Mouse (Mus musculus) kidney, adult 9 months (tissue): Measurements from ENCODE around the gene Gdf10.
A peak's percentile ranks its signal among the peaks of the same experiment; 100 is the strongest.

ENCODE experiments used
- DNase-seq: peaks from one replicate; pipeline ENCODE4 v3.0.0; 2022

The Gdf10 gene

GRCm38 (mm10) chr14:33923168-33924070 lies at the start of gene Gdf10:
Gene Gdf10 (plus strand): TSS chr14:33923587.
- no peak for DNase-seq

- DNase-seq: no peak
Measured at GRCm38 (mm10) chr14:33878826-33879225, 44.6 kb upstream of the Gdf10 start.

GRCm38 (mm10) chr14:33880236-33880635 lies 43.2 kb upstream of the Gdf10 start:
- no peak for DNase-seq

- no peak for DNase-seq
Measured at GRCm38 (mm10) chr14:33881471-33881870, 41.9 kb upstream of the Gdf10 start.

GRCm38 (mm10) chr14:33883046-33883445 lies 40.3 kb upstream of the Gdf10 start:
- DNase-seq: no peak

- DNase-seq: no peak
Measured at GRCm38 (mm10) chr14:33885466-33885865, 37.9 kb upstream of the Gdf10 start.

GRCm38 (mm10) chr14:33888387-33889035 lies 34.9 kb upstream of the Gdf10 start:
- DNase-seq: no peak

- DNase-seq: no peak
Measured at GRCm38 (mm10) chr14:33889971-33890370, 33.4 kb upstream of the Gdf10 start.

- DNase-seq: peak; percentile 65
Measured at GRCm38 (mm10) chr14:33891507-33891906, 31.9 kb upstream of the Gdf10 start.

GRCm38 (mm10) chr14:33895777-33896176 lies 27.6 kb upstream of the Gdf10 start:
- DNase-seq: no peak

- no peak for DNase-seq
Measured at GRCm38 (mm10) chr14:33896628-33897300, 26.6 kb upstream of the Gdf10 start.

- no peak for DNase-seq
Measured at GRCm38 (mm10) chr14:33902783-33903182, 20.6 kb upstream of the Gdf10 start.

GRCm38 (mm10) chr14:33903199-33903598 lies 20.2 kb upstream of the Gdf10 start:
- no peak for DNase-seq

- no peak for DNase-seq
Measured at GRCm38 (mm10) chr14:33904851-33905250, 18.5 kb upstream of the Gdf10 start.

GRCm38 (mm10) chr14:33913727-33914126 lies 9.7 kb upstream of the Gdf10 start:
- peak; percentile 77 for DNase-seq

- DNase-seq: no peak
Measured at GRCm38 (mm10) chr14:33914206-33914605, 9.2 kb upstream of the Gdf10 start.

GRCm38 (mm10) chr14:33920727-33921559 lies 2.4 kb upstream of the Gdf10 start:
- DNase-seq: no peak

GRCm38 (mm10) chr14:33922771-33923167 lies 618 bp upstream of the Gdf10 start:
- DNase-seq: no peak

GRCm38 (mm10) chr14:33931853-33932252 lies 8.5 kb downstream of the Gdf10 start:
- no peak for DNase-seq

- DNase-seq: peak; percentile 71
Measured at GRCm38 (mm10) chr14:33932935-33933703, 9.7 kb downstream of the Gdf10 start.

- peak; percentile 55 for DNase-seq
Measured at GRCm38 (mm10) chr14:33933778-33934317, 10.5 kb downstream of the Gdf10 start.

- peak; percentile 54 for DNase-seq
Measured at GRCm38 (mm10) chr14:33939117-33939516, 15.7 kb downstream of the Gdf10 start.
